ENCODE assay signal across 8 mouse cellular contexts in the genomic region with DNA sequence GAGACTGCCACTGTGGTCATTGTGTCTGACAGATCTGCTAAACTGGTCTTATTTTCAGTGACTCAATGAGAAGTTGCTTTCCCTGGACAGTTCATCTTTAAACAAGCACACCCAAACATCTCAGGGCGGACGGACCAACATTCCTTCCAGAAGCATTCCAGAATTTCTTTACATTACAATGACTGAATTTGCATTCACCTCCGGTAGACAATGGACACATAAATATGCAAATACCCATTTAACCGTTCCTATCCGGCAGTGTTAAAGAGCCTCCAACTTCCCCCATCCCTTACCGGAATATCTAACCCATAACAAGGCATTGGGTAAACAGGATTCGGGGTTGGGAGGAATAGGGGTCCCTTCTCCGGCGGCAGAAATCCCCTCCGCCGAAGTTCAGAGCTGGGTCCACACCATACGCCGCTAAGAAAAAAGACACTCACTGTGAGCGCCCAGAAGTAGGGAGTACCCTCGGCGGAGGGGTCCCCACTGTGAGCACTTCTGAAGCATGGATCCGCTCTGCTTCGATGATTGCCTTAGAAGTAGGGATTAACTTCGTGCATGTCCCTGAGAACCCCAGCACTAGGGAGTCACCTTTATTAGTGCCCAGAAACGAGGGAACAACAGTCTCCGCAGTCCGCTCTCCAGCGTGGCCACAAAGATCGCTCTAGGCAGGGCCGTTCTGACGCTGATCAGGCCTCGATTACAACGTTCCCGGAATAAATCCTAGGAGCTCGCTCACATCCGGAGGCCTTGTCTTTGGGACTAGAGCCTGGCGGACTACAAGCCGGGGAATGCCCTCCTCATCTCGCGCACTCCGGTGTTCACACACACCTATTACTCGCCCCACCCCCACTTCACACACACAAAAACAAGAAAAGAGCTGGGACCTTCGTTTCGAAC. TPM values are rescaled to one million over a fixed set of nuclear protein-coding genes. Genes with fewer than 3 reads are reported as not detected.
DNase-seq lines count a peak whose midpoint lies in the region; ATAC-seq lines count a peak whose summit lies in the region.

No protein-coding gene starts in this region.

- peaks cover 33% of the 10 kb centered on the region for H3K36me3 ChIP-seq in kidney, embryonic 15.5 days
- H3K36me3 ChIP-seq in hindbrain, embryonic 13.5 days: peaks cover 14% of the 10 kb centered on the region
- H3K36me3 ChIP-seq in midbrain, embryonic 12.5 days: peaks cover 18% of the 10 kb centered on the region

- peak overlapping the region; percentile 91 for H3K27ac ChIP-seq in kidney, embryonic 15.5 days
- peak overlapping the region; percentile 86 for H3K27ac ChIP-seq in hindbrain, embryonic 13.5 days
- peak overlapping the region; percentile 77 for H3K27ac ChIP-seq in midbrain, embryonic 12.5 days (replicated peaks)

- peak overlapping the region; percentile 94 for H3K9ac ChIP-seq in kidney, embryonic 15.5 days
- H3K9ac ChIP-seq in hindbrain, embryonic 13.5 days: peak overlapping the region; percentile 94
- H3K9ac ChIP-seq in midbrain, embryonic 12.5 days (replicated peaks): peak overlapping the region; percentile 99

- peak; percentile 52 for ATAC-seq in kidney, embryonic 15.5 days (replicated peaks; ENCODE audit: low FRiP score)
- ATAC-seq in activated CD4-positive, CD25-positive, alpha-beta regulatory T cell, adult 4 months: peak; percentile 18
- ATAC-seq in hindbrain, embryonic 13.5 days (ENCODE audit: low FRiP score): peak; percentile 63
- no peak; the same call in 1 of the 2 replicates for ATAC-seq in midbrain, embryonic 12.5 days (ENCODE audit: low FRiP score, low read depth)

- H3K4me1 ChIP-seq in kidney, embryonic 15.5 days: peaks cover 35% of the 10 kb centered on the region
- peaks cover 22% of the 10 kb centered on the region for H3K4me1 ChIP-seq in hindbrain, embryonic 13.5 days (replicated peaks)
- H3K4me1 ChIP-seq in midbrain, embryonic 12.5 days: peaks cover 21% of the 10 kb centered on the region

- under 1% methylated on average over 39 of the region's 39 CpGs for WGBS in kidney, embryonic 15.5 days
- WGBS in hindbrain, embryonic 13.5 days: under 1% methylated on average over 39 of the region's 39 CpGs
- under 1% methylated on average over 39 of the region's 39 CpGs for WGBS in midbrain, embryonic 12.5 days

- H3K4me2 ChIP-seq in kidney, embryonic 15.5 days: peak overlapping the region; percentile 79
- peak overlapping the region; percentile 94 for H3K4me2 ChIP-seq in hindbrain, embryonic 13.5 days
- H3K4me2 ChIP-seq in midbrain, embryonic 12.5 days (replicated peaks): peak overlapping the region; percentile 86

- DNase-seq in kidney, postnatal 25 days: no peak
- no peak for DNase-seq in right cerebral cortex, postnatal 36 days (ENCODE audit: low spot score in 2 of 2)
- DNase-seq in right cerebral cortex, postnatal 25 days: no peak
- DNase-seq in urinary bladder, postnatal 10 days (ENCODE audit: low spot score): no peak

- no peaks in the 10 kb centered on the region for H3K9me3 ChIP-seq in kidney, embryonic 15.5 days (replicated peaks)
- H3K9me3 ChIP-seq in hindbrain, embryonic 13.5 days: no peaks in the 10 kb centered on the region
- H3K9me3 ChIP-seq in midbrain, embryonic 12.5 days: no peaks in the 10 kb centered on the region

- no peaks in the 10 kb centered on the region for H3K27me3 ChIP-seq in kidney, embryonic 15.5 days
- H3K27me3 ChIP-seq in hindbrain, embryonic 13.5 days: no peaks in the 10 kb centered on the region
- H3K27me3 ChIP-seq in midbrain, embryonic 12.5 days: no peaks in the 10 kb centered on the region

- peak overlapping the region; percentile 100 for H3K4me3 ChIP-seq in kidney, embryonic 15.5 days (replicated peaks)
- peak overlapping the region; percentile 85 for H3K4me3 ChIP-seq in hindbrain, embryonic 13.5 days
- peak overlapping the region; percentile 100 for H3K4me3 ChIP-seq in midbrain, embryonic 12.5 days

RNA-seq across cellular contexts. Expression of a gene that starts 0.5 kb away (rescaled TPM):
- polyA plus RNA-seq in kidney, embryonic 15.5 days (2015; fragmentation: Nextera tagmentation; extraction: Ambion mirVana): 28.4 and 29.7 TPM in 2 replicates
- 10 to 100 TPM; 35.0 to 46.9 TPM for polyA plus RNA-seq in activated CD4-positive, CD25-positive, alpha-beta regulatory T cell, adult 4 months (2017; shearing (Covaris generic))
- 27.6 and 29.7 TPM in 2 replicates for polyA plus RNA-seq in hindbrain, embryonic 13.5 days (2015; fragmentation: Nextera tagmentation; extraction: Ambion mirVana)
- 41.4 and 43.6 TPM in 2 replicates for polyA plus RNA-seq in midbrain, embryonic 12.5 days (2016; fragmentation: Nextera tagmentation; extraction: Ambion mirVana)

RNA-seq across cellular contexts. Expression of a gene that starts 0.6 kb away (rescaled TPM):
- polyA plus RNA-seq in kidney, embryonic 15.5 days (2015; fragmentation: Nextera tagmentation; extraction: Ambion mirVana): 55.8 TPM in 2 replicates
- 10 to 100 TPM; 22.3 to 24.5 TPM for polyA plus RNA-seq in activated CD4-positive, CD25-positive, alpha-beta regulatory T cell, adult 4 months (2017; shearing (Covaris generic))
- polyA plus RNA-seq in hindbrain, embryonic 13.5 days (2015; fragmentation: Nextera tagmentation; extraction: Ambion mirVana): 56.6 and 58.7 TPM in 2 replicates
- 54.6 and 59.2 TPM in 2 replicates for polyA plus RNA-seq in midbrain, embryonic 12.5 days (2016; fragmentation: Nextera tagmentation; extraction: Ambion mirVana)

RNA-seq across cellular contexts. Expression of a gene that starts 15.8 kb away (rescaled TPM):
- 0.58 and 1.6 TPM in 2 replicates for polyA plus RNA-seq in kidney, embryonic 15.5 days (2015; fragmentation: Nextera tagmentation; extraction: Ambion mirVana)
- polyA plus RNA-seq in activated CD4-positive, CD25-positive, alpha-beta regulatory T cell, adult 4 months (2017; shearing (Covaris generic)): 10 to 100 TPM; 68.7 to 77.6 TPM
- 0.19 and 0.83 TPM in 2 replicates for polyA plus RNA-seq in hindbrain, embryonic 13.5 days (2015; fragmentation: Nextera tagmentation; extraction: Ambion mirVana)
- 0.17 and 0.22 TPM in 2 replicates for polyA plus RNA-seq in midbrain, embryonic 12.5 days (2016; fragmentation: Nextera tagmentation; extraction: Ambion mirVana)

Comparison
In these comparisons a context has a peak if more than half of its experiments do, and no peak if none do; other contexts are left out.
1. RNA of a gene that starts 15.8 kb away (polyA plus RNA-seq): 68.7 to 77.6 TPM in activated CD4-positive, CD25-positive, alpha-beta regulatory T cell, adult 4 months; 0.58 to 1.6 TPM in kidney, embryonic 15.5 days, 0.17 to 0.22 TPM in midbrain, embryonic 12.5 days and 0.19 to 0.83 TPM in hindbrain, embryonic 13.5 days; every median in the first group is over 10 times any median in the second.
2. Peak in every context shown above with its lines, with median percentiles within 50 percentile points of each other: H3K27ac ChIP-seq, H3K4me2 ChIP-seq, H3K4me3 ChIP-seq and H3K9ac ChIP-seq.